In genomic region chr2:79618614-79619568, GRCm38 (mm10) we compare ENCODE assay signal across 15 mouse cellular contexts. TPM values are rescaled to one million over a fixed set of nuclear protein-coding genes. Genes with fewer than 3 reads are reported as not detected.
A peak's percentile ranks its signal among the peaks of the same experiment; 100 is the strongest.
DNase-seq lines count a peak whose midpoint lies in the region; ATAC-seq and TF ChIP-seq lines count a peak whose summit lies in the region.
"Had no signal": no experiment of that assay in that cellular context is flagged by ENCODE, and none has a peak within 500 bp of the region (broad histone marks: within the 10 kb centered on the region; RNA-seq: fewer than 3 reads in every experiment).

No protein-coding gene starts in this region.

- TF ChIP-seq CTCF in lung, embryonic 14.5 days (IDR thresholded peaks at IDR 0.05; ENCODE audit: low read depth), result no peak

- peak; percentile 47; the same call in 1 of the 2 replicates for ATAC-seq in lung, embryonic 14.5 days (ENCODE audit: insufficient read depth)
- peak; percentile 99 for ATAC-seq in intestine, embryonic 16.5 days
- ATAC-seq in stomach, embryonic 14.5 days (ENCODE audit: insufficient number of reproducible peaks, insufficient read depth, low FRiP score, low read depth), result peak; percentile 81
- no peak for ATAC-seq in midbrain, embryonic 14.5 days (ENCODE audit: low FRiP score, low TSS enrichment)
- ATAC-seq: activated CD4-positive, CD25-positive, alpha-beta regulatory T cell, adult 4 months had no signal

- no peaks in the 10 kb centered on the region for H3K4me1 ChIP-seq in lung, embryonic 14.5 days (ENCODE audit: insufficient read depth)
- peaks cover 3% of the 10 kb centered on the region; the same call in 1 of the 2 replicates for H3K4me1 ChIP-seq in intestine, embryonic 16.5 days (ENCODE audit: control insufficient read depth, insufficient read depth, low read length)
- H3K4me1 ChIP-seq in stomach, embryonic 14.5 days (ENCODE audit: control insufficient read depth, insufficient read depth, low read length), result no peaks in the 10 kb centered on the region
- H3K4me1 ChIP-seq in midbrain, embryonic 14.5 days (ENCODE audit: control insufficient read depth, insufficient read depth, low read length), result no peaks in the 10 kb centered on the region
- H3K4me1 ChIP-seq: embryonic facial prominence, embryonic 12.5 days; hindbrain, embryonic 10.5 days had no signal

- DNase-seq in lung, embryonic 14.5 days, result no peak
- no peak for DNase-seq in lung, postnatal 4 days
- peak; percentile 61 to 63 for DNase-seq in kidney, postnatal 25 days
- DNase-seq in adrenal gland, adult 2 months, result no peak
- no peak for DNase-seq in gastrocnemius, postnatal 25 days
- DNase-seq in midbrain, embryonic 14.5 days, result no peak
- DNase-seq: B cell, adult 2 months; cerebellum, adult 8-10 months had no signal

- H3K27me3 ChIP-seq in lung, embryonic 14.5 days (ENCODE audit: insufficient read depth, low read length), result no peaks in the 10 kb centered on the region
- H3K27me3 ChIP-seq in intestine, embryonic 16.5 days (replicated peaks; ENCODE audit: control insufficient read depth, insufficient read depth, low read length), result no peaks in the 10 kb centered on the region
- no peaks in the 10 kb centered on the region for H3K27me3 ChIP-seq in stomach, embryonic 14.5 days (ENCODE audit: control insufficient read depth, insufficient read depth, low read length)
- no peaks in the 10 kb centered on the region for H3K27me3 ChIP-seq in midbrain, embryonic 14.5 days (ENCODE audit: control insufficient read depth, insufficient read depth, low read length)
- H3K27me3 ChIP-seq: embryonic facial prominence, embryonic 12.5 days had no signal

- H3K27ac ChIP-seq in lung, embryonic 14.5 days (ENCODE audit: low read depth), result no peak overlapping the region
- peak overlapping the region; percentile 73 for H3K27ac ChIP-seq in intestine, embryonic 16.5 days (ENCODE audit: low read length)
- peak overlapping the region; percentile 27; the same call in 1 of the 2 replicates for H3K27ac ChIP-seq in stomach, embryonic 14.5 days (ENCODE audit: low read length)
- H3K27ac ChIP-seq in midbrain, embryonic 14.5 days (replicated peaks; ENCODE audit: low read depth, low read length), result no peak overlapping the region
- H3K27ac ChIP-seq: embryonic facial prominence, embryonic 12.5 days; hindbrain, embryonic 10.5 days had no signal

- WGBS in lung, embryonic 14.5 days, result 67% methylated on average over 6 of the region's 6 CpGs
- 66% methylated on average over 6 of the region's 6 CpGs for WGBS in intestine, embryonic 16.5 days
- WGBS in stomach, embryonic 14.5 days, result 66% methylated on average over 6 of the region's 6 CpGs
- WGBS in midbrain, embryonic 14.5 days, result 85% methylated on average over 6 of the region's 6 CpGs

- no peak overlapping the region for H3K4me3 ChIP-seq in lung, embryonic 14.5 days (ENCODE audit: low read depth, low read length)
- no peak overlapping the region for H3K4me3 ChIP-seq in intestine, embryonic 16.5 days (ENCODE audit: low read length)
- no peak overlapping the region for H3K4me3 ChIP-seq in stomach, embryonic 14.5 days (ENCODE audit: low read depth, low read length)
- H3K4me3 ChIP-seq in midbrain, embryonic 14.5 days (replicated peaks; ENCODE audit: low read depth, low read length), result no peak overlapping the region
- H3K4me3 ChIP-seq: embryonic facial prominence, embryonic 12.5 days; hindbrain, embryonic 10.5 days had no signal

- H3K9ac ChIP-seq in lung, embryonic 14.5 days, result no peak overlapping the region
- no peak overlapping the region for H3K9ac ChIP-seq in intestine, embryonic 16.5 days (ENCODE audit: low read depth, low read length)
- no peak overlapping the region for H3K9ac ChIP-seq in stomach, embryonic 14.5 days (replicated peaks; ENCODE audit: low read depth, low read length)
- H3K9ac ChIP-seq in midbrain, embryonic 14.5 days (replicated peaks; ENCODE audit: low read length), result no peak overlapping the region
- H3K9ac ChIP-seq: embryonic facial prominence, embryonic 12.5 days had no signal

- no peaks in the 10 kb centered on the region for H3K9me3 ChIP-seq in lung, embryonic 14.5 days (ENCODE audit: low read depth, low read length)
- no peaks in the 10 kb centered on the region for H3K9me3 ChIP-seq in intestine, embryonic 16.5 days (ENCODE audit: control insufficient read depth, low read length)
- H3K9me3 ChIP-seq in stomach, embryonic 14.5 days (ENCODE audit: control insufficient read depth, low read depth, low read length), result no peaks in the 10 kb centered on the region
- no peaks in the 10 kb centered on the region for H3K9me3 ChIP-seq in midbrain, embryonic 14.5 days (ENCODE audit: control insufficient read depth, low read length)
- H3K9me3 ChIP-seq: embryonic facial prominence, embryonic 12.5 days; hindbrain, embryonic 10.5 days had no signal

- H3K36me3 ChIP-seq in lung, embryonic 14.5 days (ENCODE audit: insufficient read depth), result no peaks in the 10 kb centered on the region
- H3K36me3 ChIP-seq in intestine, embryonic 16.5 days (ENCODE audit: control insufficient read depth, insufficient read depth, low read length), result no peaks in the 10 kb centered on the region
- H3K36me3 ChIP-seq in stomach, embryonic 14.5 days (ENCODE audit: control insufficient read depth, insufficient read depth, low read length), result no peaks in the 10 kb centered on the region
- no peaks in the 10 kb centered on the region for H3K36me3 ChIP-seq in midbrain, embryonic 14.5 days (ENCODE audit: control insufficient read depth, insufficient read depth, low read length)
- H3K36me3 ChIP-seq: embryonic facial prominence, embryonic 12.5 days; hindbrain, embryonic 10.5 days had no signal

- no peak overlapping the region for H3K4me2 ChIP-seq in lung, embryonic 14.5 days
- H3K4me2 ChIP-seq in intestine, embryonic 16.5 days (ENCODE audit: low read depth, low read length), result no peak overlapping the region
- H3K4me2 ChIP-seq in stomach, embryonic 14.5 days (replicated peaks; ENCODE audit: low read depth, low read length), result no peak overlapping the region
- H3K4me2 ChIP-seq in midbrain, embryonic 14.5 days (ENCODE audit: low read length), result no peak overlapping the region
- H3K4me2 ChIP-seq: embryonic facial prominence, embryonic 12.5 days; heart, embryonic 11.5 days; liver, embryonic 11.5 days had no signal

RNA-seq across cellular contexts. Expression of gene Itprid2, which starts 16.3 kb away (rescaled TPM):
- 14.1 and 14.8 TPM in 2 replicates for polyA plus RNA-seq in lung, embryonic 14.5 days (2014; fragmentation: Nextera tagmentation; extraction: Ambion mirVana)
- 15.5 and 17.6 TPM in 2 replicates for polyA plus RNA-seq in intestine, embryonic 16.5 days (2015; fragmentation: Nextera tagmentation; extraction: Ambion mirVana)
- polyA plus RNA-seq in stomach, embryonic 14.5 days (2014; fragmentation: Nextera tagmentation; extraction: Ambion mirVana), result 22.2 and 24.6 TPM in 2 replicates
- 10 to 100 TPM; 48.2 to 56.8 TPM for total RNA-seq in adrenal gland, adult 2 months (2021)
- polyA plus RNA-seq in adrenal gland, adult 2 months (2012; rRNA removed), result 4.6 and 7.1 TPM in 2 replicates
- 10 to 100 TPM; 10.7 to 11.2 TPM for total RNA-seq in gastrocnemius, postnatal 25 days (2021)
- 2.9 and 5.1 TPM in 2 replicates for polyA plus RNA-seq in midbrain, embryonic 14.5 days (2014; fragmentation: Nextera tagmentation; extraction: Ambion mirVana)

Comparison
In these comparisons a context has a peak if more than half of its experiments do, and no peak if none do; other contexts are left out.
1. DNase-seq: peak in kidney, postnatal 25 days (2 of 2); none in lung, embryonic 14.5 days (single experiment), lung, postnatal 4 days (0 of 2), adrenal gland, adult 2 months (single experiment), gastrocnemius, postnatal 25 days (single experiment) and midbrain, embryonic 14.5 days (single experiment).
2. H3K27ac ChIP-seq: peak in intestine, embryonic 16.5 days (single experiment) and stomach, embryonic 14.5 days (single experiment); none in lung, embryonic 14.5 days (single experiment) and midbrain, embryonic 14.5 days (single experiment).